Mouse (Mus musculus): ENCODE data around the gene Prh1. TPM values are rescaled to one million over a fixed set of nuclear protein-coding genes. Genes with fewer than 3 reads are reported as not detected.
"Not testable (repeated sequence)": the region's sequence is repeated elsewhere in the genome, so short reads cannot be mapped to it uniquely, and the experiment has no call there.

The Prh1 gene
- polyA plus RNA-seq (2012; rRNA removed) = not detected in 2 replicates

- DNase-seq (ENCODE audit: low read depth) = not testable (repeated sequence)
These were observed at the start of gene Prh1 for GRCm38 (mm10) chr6:132569509-132569908. TSS of gene Prh1 (plus strand) at chr6:132569809.

DNA sequence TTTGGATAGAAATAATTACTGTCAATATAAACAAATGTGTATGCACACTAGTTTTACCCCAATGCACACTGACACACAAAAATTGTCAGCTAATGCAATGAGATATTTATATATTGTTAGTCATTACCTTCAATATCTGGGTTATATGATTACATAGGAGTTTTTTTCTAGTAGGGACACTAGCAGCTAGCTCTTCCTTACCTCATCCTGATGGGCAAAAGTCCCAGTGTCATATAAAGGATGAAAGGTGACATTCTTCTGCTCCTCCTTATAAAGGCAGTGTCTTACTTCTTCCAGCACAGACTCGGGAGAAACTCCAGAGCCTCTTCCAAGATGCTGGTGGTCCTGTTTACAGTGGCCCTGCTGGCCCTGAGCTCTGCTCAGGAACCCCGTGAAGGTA, 26.0 kb downstream of the Prh1 start, which contains the start of gene Prp2:
TSS of gene Prp2 (plus strand) at position 301 of the 400 bp plus-strand sequence.
- not testable (repeated sequence) for DNase-seq (ENCODE audit: low read depth)

Other genes with a start within 250 kb of the Prh1 start
- gene Gm8882, start 205.7 kb upstream of the Prh1 start, polyA plus RNA-seq (2012; rRNA removed) = not detected in 2 replicates
- gene Prp2, start 26.1 kb downstream of the Prh1 start, polyA plus RNA-seq (2012; rRNA removed) = not detected in 2 replicates
- not detected in 2 replicates for gene A630073D07Rik, start 81.7 kb downstream of the Prh1 start, polyA plus RNA-seq (2012; rRNA removed)
- not detected in 2 replicates for gene Tas2r120, start 87.1 kb downstream of the Prh1 start, polyA plus RNA-seq (2012; rRNA removed)
- not detected in 2 replicates for gene Tas2r121, start 131.2 kb downstream of the Prh1 start, polyA plus RNA-seq (2012; rRNA removed)
- gene Tas2r122, start 142.1 kb downstream of the Prh1 start, polyA plus RNA-seq (2012; rRNA removed) = not detected in 2 replicates
- gene Tas2r115, start 168.2 kb downstream of the Prh1 start, polyA plus RNA-seq (2012; rRNA removed) = not detected in 2 replicates
- not detected in 2 replicates for gene Tas2r124, start 184.9 kb downstream of the Prh1 start, polyA plus RNA-seq (2012; rRNA removed)
- gene Tas2r102, start 192.3 kb downstream of the Prh1 start, polyA plus RNA-seq (2012; rRNA removed) = not detected in 2 replicates
- not detected in 2 replicates for gene Tas2r136, start 208.4 kb downstream of the Prh1 start, polyA plus RNA-seq (2012; rRNA removed)
- gene Tas2r117, start 233.0 kb downstream of the Prh1 start, polyA plus RNA-seq (2012; rRNA removed) = not detected in 2 replicates

Measured in brain, embryonic 14.5 days (tissue).